Mouse (Mus musculus): ENCODE data around the gene Eno3. TPM values are rescaled to one million over a fixed set of nuclear protein-coding genes. Genes with fewer than 3 reads are reported as not detected.

The Eno3 gene
- polyA plus RNA-seq, 1 experiment from 2014 or later = 12.7 TPM

GRCm38 (mm10) chr11:70667271-70668150 lies 10.5 kb downstream of the Eno3 start:
- peak overlapping the region; percentile 58 for H3K9ac ChIP-seq
- ATAC-seq (ENCODE audit: insufficient read depth) (no peak), DNase-seq (no peak)
- H3K27me3 ChIP-seq (ENCODE audit: insufficient read depth, low read length) = no peaks in the 10 kb centered on the region
- H3K4me1 ChIP-seq (ENCODE audit: insufficient read depth) = 0 out of 2 replicates have a peak, but pooled peaks cover 7% of the 10 kb centered on the region
- no peaks in the 10 kb centered on the region for H3K9me3 ChIP-seq (ENCODE audit: low read depth, low read length)
- H3K27ac ChIP-seq (ENCODE audit: low read depth) = peak overlapping the region; percentile 96
- peaks cover 56% of the 10 kb centered on the region for H3K36me3 ChIP-seq (ENCODE audit: insufficient read depth)
- H3K4me3 ChIP-seq (ENCODE audit: low read depth, low read length) = peak overlapping the region; percentile 53
- TF ChIP-seq CTCF (IDR thresholded peaks at IDR 0.05; ENCODE audit: low read depth) = no peak
- peak overlapping the region; percentile 83 for H3K4me2 ChIP-seq
- 59% methylated on average over 14 of the region's 14 CpGs for WGBS

GRCm38 (mm10) chr11:70668335-70668770 lies 11.4 kb downstream of the Eno3 start:
- DNase-seq = no peak

GRCm38 (mm10) chr11:70668771-70669505 lies 11.9 kb downstream of the Eno3 start, which contains the start of gene Spag7:
TSS of gene Spag7 (minus strand) at chr11:70669416.
- Histone ChIP-seq H3K4me2 (peak within 1 kb of the TSS; percentile 83), H3K27me3 (ENCODE audit: insufficient read depth, low read length) (no peaks in the 10 kb centered on the region), H3K9ac (peak within 1 kb of the TSS; percentile 58), H3K4me3 (ENCODE audit: low read depth, low read length) (peak within 1 kb of the TSS; percentile 53), H3K4me1 (ENCODE audit: insufficient read depth) (0 out of 2 replicates have a peak, but pooled peaks cover 7% of the 10 kb centered on the region), H3K36me3 (ENCODE audit: insufficient read depth) (peaks cover 49% of the 10 kb centered on the region), H3K27ac (ENCODE audit: low read depth) (peak within 1 kb of the TSS; percentile 96), H3K9me3 (ENCODE audit: low read depth, low read length) (no peaks in the 10 kb centered on the region)
- peak; percentile 99 for DNase-seq
- TF ChIP-seq CTCF (IDR thresholded peaks at IDR 0.05; ENCODE audit: low read depth) = no peak
- WGBS = under 1% methylated on average over 44 of the region's 44 CpGs
- ATAC-seq (ENCODE audit: insufficient read depth) = peak; percentile 97

More at GRCm38 (mm10) chr11:70668335-70668770, 11.4 kb downstream of the Eno3 start:
- H3K9ac ChIP-seq = peak overlapping the region; percentile 58
- H3K4me3 ChIP-seq (ENCODE audit: low read depth, low read length) = peak overlapping the region; percentile 53
- peak; percentile 59 for ATAC-seq (ENCODE audit: insufficient read depth)
- H3K4me2 ChIP-seq = peak overlapping the region; percentile 83
- 0 out of 2 replicates have a peak, but pooled peaks cover 7% of the 10 kb centered on the region for H3K4me1 ChIP-seq (ENCODE audit: insufficient read depth)
- H3K9me3 ChIP-seq (ENCODE audit: low read depth, low read length) = no peaks in the 10 kb centered on the region
- TF ChIP-seq CTCF (IDR thresholded peaks at IDR 0.05; ENCODE audit: low read depth) = no peak
- WGBS = under 1% methylated on average over 15 of the region's 15 CpGs
- peaks cover 49% of the 10 kb centered on the region for H3K36me3 ChIP-seq (ENCODE audit: insufficient read depth)
- H3K27ac ChIP-seq (ENCODE audit: low read depth) = peak overlapping the region; percentile 96
- H3K27me3 ChIP-seq (ENCODE audit: insufficient read depth, low read length) = no peaks in the 10 kb centered on the region

GRCm38 (mm10) chr11:70669582-70670345 lies 12.8 kb downstream of the Eno3 start:
- Histone ChIP-seq H3K36me3 (ENCODE audit: insufficient read depth) (peaks cover 46% of the 10 kb centered on the region), H3K4me3 (ENCODE audit: low read depth, low read length) (peak overlapping the region; percentile 53), H3K27ac (ENCODE audit: low read depth) (peak overlapping the region; percentile 96), H3K4me1 (ENCODE audit: insufficient read depth) (0 out of 2 replicates have a peak, but pooled peaks cover 7% of the 10 kb centered on the region), H3K27me3 (ENCODE audit: insufficient read depth, low read length) (no peaks in the 10 kb centered on the region), H3K4me2 (peak overlapping the region; percentile 83), H3K9me3 (ENCODE audit: low read depth, low read length) (no peaks in the 10 kb centered on the region), H3K9ac (peak overlapping the region; percentile 58)
- TF ChIP-seq CTCF (IDR thresholded peaks at IDR 0.05; ENCODE audit: low read depth) = peak; percentile 55
- DNase-seq = peak; percentile 86
- ATAC-seq (ENCODE audit: insufficient read depth) = peak; percentile 32
- WGBS = under 1% methylated on average over 31 of the region's 31 CpGs

GRCm38 (mm10) chr11:70670483-70670882 lies 13.5 kb downstream of the Eno3 start:
- 36% methylated on average over 14 of the region's 14 CpGs for WGBS

GRCm38 (mm10) chr11:70671333-70672047 lies 14.5 kb downstream of the Eno3 start:
- H3K4me1 ChIP-seq (ENCODE audit: insufficient read depth) = 0 out of 2 replicates have a peak, but pooled peaks cover 7% of the 10 kb centered on the region
- H3K4me2 ChIP-seq = peak overlapping the region; percentile 83; the same call in 1 of the 2 replicates
- no peak overlapping the region for H3K27ac ChIP-seq (ENCODE audit: low read depth)
- DNase-seq = no peak
- H3K4me3 ChIP-seq (ENCODE audit: low read depth, low read length) = no peak overlapping the region
- no peak for ATAC-seq (ENCODE audit: insufficient read depth)
- TF ChIP-seq CTCF (IDR thresholded peaks at IDR 0.05; ENCODE audit: low read depth) = no peak
- no peak overlapping the region for H3K9ac ChIP-seq
- H3K27me3 ChIP-seq (ENCODE audit: insufficient read depth, low read length) = no peaks in the 10 kb centered on the region
- 83% methylated on average over 16 of the region's 16 CpGs for WGBS
- H3K36me3 ChIP-seq (ENCODE audit: insufficient read depth) = peaks cover 46% of the 10 kb centered on the region
- H3K9me3 ChIP-seq (ENCODE audit: low read depth, low read length) = no peaks in the 10 kb centered on the region

More at GRCm38 (mm10) chr11:70670483-70670882, 13.5 kb downstream of the Eno3 start:
- H3K4me2 ChIP-seq = peak overlapping the region; percentile 83
- H3K9me3 ChIP-seq (ENCODE audit: low read depth, low read length) = no peaks in the 10 kb centered on the region
- H3K27me3 ChIP-seq (ENCODE audit: insufficient read depth, low read length) = no peaks in the 10 kb centered on the region
- H3K4me1 ChIP-seq (ENCODE audit: insufficient read depth) = 0 out of 2 replicates have a peak, but pooled peaks cover 7% of the 10 kb centered on the region
- H3K27ac ChIP-seq (ENCODE audit: low read depth) = peak overlapping the region; percentile 96
- H3K36me3 ChIP-seq (ENCODE audit: insufficient read depth) = peaks cover 46% of the 10 kb centered on the region
- DNase-seq = no peak
- peak overlapping the region; percentile 58 for H3K9ac ChIP-seq
- no peak for ATAC-seq (ENCODE audit: insufficient read depth)
- H3K4me3 ChIP-seq (ENCODE audit: low read depth, low read length) = peak overlapping the region; percentile 53
- no peak for TF ChIP-seq CTCF (IDR thresholded peaks at IDR 0.05; ENCODE audit: low read depth)
